Mouse (Mus musculus): Measurements from ENCODE around the gene Gpsm3. TPM values are rescaled to one million over a fixed set of nuclear protein-coding genes. Genes with fewer than 3 reads are reported as not detected.
A peak's percentile ranks its signal among the peaks of the same experiment; 100 is the strongest.

Gpsm3 gene
- polyA plus RNA-seq, 1 experiment from 2014 or later = 18.5 TPM

GRCm38 (mm10) chr17:34591029-34591993 lies 1.7 kb downstream of the Gpsm3 start, which contains the start of gene Pbx2:
TSS of gene Pbx2 (plus strand) at chr17:34591266.
- ATAC-seq (replicated peaks; ENCODE audit: extremely low read depth, insufficient read depth, low FRiP score) = no peak
- Histone ChIP-seq H3K4me2 (ENCODE audit: low read depth, low read length) (peak within 1 kb of the TSS; percentile 100), H3K36me3 (ENCODE audit: control insufficient read depth, insufficient read depth) (peaks cover 13% of the 10 kb centered on the region), H3K27ac (ENCODE audit: low read length) (peak within 1 kb of the TSS; percentile 88), H3K4me3 (ENCODE audit: low read length) (peak within 1 kb of the TSS; percentile 87), H3K9ac (ENCODE audit: low read length) (peak within 1 kb of the TSS; percentile 98), H3K27me3 (ENCODE audit: control insufficient read depth, insufficient read depth, low read length) (no peaks in the 10 kb centered on the region), H3K4me1 (ENCODE audit: control insufficient read depth, insufficient read depth, low read length) (peaks cover 48% of the 10 kb centered on the region), H3K9me3 (replicated peaks; ENCODE audit: control insufficient read depth, low read length) (no peaks in the 10 kb centered on the region)
- WGBS = 9% methylated on average over 21 of the region's 21 CpGs

- Histone ChIP-seq H3K4me2 (ENCODE audit: low read depth, low read length) (peak overlapping the region; percentile 100), H3K27ac (ENCODE audit: low read length) (peak overlapping the region; percentile 88), H3K27me3 (ENCODE audit: control insufficient read depth, insufficient read depth, low read length) (no peaks in the 10 kb centered on the region), H3K9ac (ENCODE audit: low read length) (peak overlapping the region; percentile 98), H3K9me3 (replicated peaks; ENCODE audit: control insufficient read depth, low read length) (no peaks in the 10 kb centered on the region), H3K4me1 (ENCODE audit: control insufficient read depth, insufficient read depth, low read length) (peaks cover 47% of the 10 kb centered on the region), H3K4me3 (ENCODE audit: low read length) (peak overlapping the region; percentile 87), H3K36me3 (ENCODE audit: control insufficient read depth, insufficient read depth) (peaks cover 13% of the 10 kb centered on the region)
- 0% methylated on average over 15 of the region's 35 CpGs for WGBS
- ATAC-seq (replicated peaks; ENCODE audit: extremely low read depth, insufficient read depth, low FRiP score) = peak; percentile 34
Measured at GRCm38 (mm10) chr17:34591994-34592375, 2.4 kb downstream of the Gpsm3 start.

GRCm38 (mm10) chr17:34592581-34593549 lies 3.3 kb downstream of the Gpsm3 start:
- Histone ChIP-seq H3K4me1 (ENCODE audit: control insufficient read depth, insufficient read depth, low read length) (peaks cover 54% of the 10 kb centered on the region), H3K9me3 (replicated peaks; ENCODE audit: control insufficient read depth, low read length) (no peaks in the 10 kb centered on the region), H3K4me2 (ENCODE audit: low read depth, low read length) (peak overlapping the region; percentile 100), H3K27ac (ENCODE audit: low read length) (peak overlapping the region; percentile 88), H3K4me3 (ENCODE audit: low read length) (peak overlapping the region; percentile 87), H3K27me3 (ENCODE audit: control insufficient read depth, insufficient read depth, low read length) (no peaks in the 10 kb centered on the region), H3K36me3 (ENCODE audit: control insufficient read depth, insufficient read depth) (peaks cover 13% of the 10 kb centered on the region), H3K9ac (ENCODE audit: low read length) (peak overlapping the region; percentile 98)
- WGBS = 2% methylated on average over 27 of the region's 32 CpGs
- ATAC-seq (replicated peaks; ENCODE audit: extremely low read depth, insufficient read depth, low FRiP score) = 0 out of 2 replicates have a peak, but pooled peaks have one; percentile 2

- H3K27ac ChIP-seq (ENCODE audit: low read length) = 0 out of 2 replicates have a peak overlapping the region, but pooled peaks have one; percentile 88
- peak overlapping the region; percentile 100 for H3K4me2 ChIP-seq (ENCODE audit: low read depth, low read length)
- H3K27me3 ChIP-seq (ENCODE audit: control insufficient read depth, insufficient read depth, low read length) = no peaks in the 10 kb centered on the region
- peaks cover 46% of the 10 kb centered on the region for H3K4me1 ChIP-seq (ENCODE audit: control insufficient read depth, insufficient read depth, low read length)
- ATAC-seq (replicated peaks; ENCODE audit: extremely low read depth, insufficient read depth, low FRiP score) = no peak
- peak overlapping the region; percentile 98 for H3K9ac ChIP-seq (ENCODE audit: low read length)
- peak overlapping the region; percentile 87 for H3K4me3 ChIP-seq (ENCODE audit: low read length)
- peaks cover 13% of the 10 kb centered on the region for H3K36me3 ChIP-seq (ENCODE audit: control insufficient read depth, insufficient read depth)
- no peaks in the 10 kb centered on the region for H3K9me3 ChIP-seq (replicated peaks; ENCODE audit: control insufficient read depth, low read length)
- WGBS = 56% methylated on average over 33 of the region's 34 CpGs
Measured at GRCm38 (mm10) chr17:34593752-34594525, 4.3 kb downstream of the Gpsm3 start.

GRCm38 (mm10) chr17:34596098-34596497 lies 6.5 kb downstream of the Gpsm3 start:
- Histone ChIP-seq H3K36me3 (ENCODE audit: control insufficient read depth, insufficient read depth) (peaks cover 17% of the 10 kb centered on the region), H3K9ac (ENCODE audit: low read length) (no peak overlapping the region), H3K4me3 (ENCODE audit: low read length) (no peak overlapping the region), H3K4me1 (ENCODE audit: control insufficient read depth, insufficient read depth, low read length) (peaks cover 33% of the 10 kb centered on the region), H3K27ac (ENCODE audit: low read length) (no peak overlapping the region), H3K27me3 (ENCODE audit: control insufficient read depth, insufficient read depth, low read length) (no peaks in the 10 kb centered on the region), H3K4me2 (ENCODE audit: low read depth, low read length) (no peak overlapping the region), H3K9me3 (replicated peaks; ENCODE audit: control insufficient read depth, low read length) (no peaks in the 10 kb centered on the region)
- 59% methylated on average over 8 of the region's 8 CpGs for WGBS
- no peak for ATAC-seq (replicated peaks; ENCODE audit: extremely low read depth, insufficient read depth, low FRiP score)

GRCm38 (mm10) chr17:34597566-34598095 lies 8.0 kb downstream of the Gpsm3 start, which contains the start of gene Ager:
TSS of gene Ager (plus strand) at chr17:34597862.
- Histone ChIP-seq H3K9ac (ENCODE audit: low read length) (peak within 1 kb of the TSS; percentile 39), H3K4me3 (ENCODE audit: low read length) (no peak within 1 kb of the TSS), H3K4me1 (ENCODE audit: control insufficient read depth, insufficient read depth, low read length) (peaks cover 35% of the 10 kb centered on the region), H3K9me3 (replicated peaks; ENCODE audit: control insufficient read depth, low read length) (no peaks in the 10 kb centered on the region), H3K27me3 (ENCODE audit: control insufficient read depth, insufficient read depth, low read length) (no peaks in the 10 kb centered on the region), H3K36me3 (ENCODE audit: control insufficient read depth, insufficient read depth) (peaks cover 19% of the 10 kb centered on the region), H3K4me2 (ENCODE audit: low read depth, low read length) (peak within 1 kb of the TSS; percentile 20; the same call in 1 of the 2 replicates), H3K27ac (ENCODE audit: low read length) (no peak within 1 kb of the TSS)
- ATAC-seq (replicated peaks; ENCODE audit: extremely low read depth, insufficient read depth, low FRiP score) = no peak
- WGBS = 10% methylated on average over 6 of the region's 6 CpGs

- no peak overlapping the region for H3K4me3 ChIP-seq (ENCODE audit: low read length)
- H3K36me3 ChIP-seq (ENCODE audit: control insufficient read depth, insufficient read depth) = peaks cover 14% of the 10 kb centered on the region
- peaks cover 31% of the 10 kb centered on the region for H3K4me1 ChIP-seq (ENCODE audit: control insufficient read depth, insufficient read depth, low read length)
- ATAC-seq (replicated peaks; ENCODE audit: extremely low read depth, insufficient read depth, low FRiP score) = no peak
- WGBS = 78% methylated on average over 9 of the region's 9 CpGs
- H3K27ac ChIP-seq (ENCODE audit: low read length) = no peak overlapping the region
- no peak overlapping the region for H3K9ac ChIP-seq (ENCODE audit: low read length)
- H3K4me2 ChIP-seq (ENCODE audit: low read depth, low read length) = no peak overlapping the region
- no peaks in the 10 kb centered on the region for H3K9me3 ChIP-seq (replicated peaks; ENCODE audit: control insufficient read depth, low read length)
- H3K27me3 ChIP-seq (ENCODE audit: control insufficient read depth, insufficient read depth, low read length) = no peaks in the 10 kb centered on the region
Measured at GRCm38 (mm10) chr17:34599891-34600290, 10.3 kb downstream of the Gpsm3 start.

GRCm38 (mm10) chr17:34601796-34602195 lies 12.2 kb downstream of the Gpsm3 start:
- H3K36me3 ChIP-seq (ENCODE audit: control insufficient read depth, insufficient read depth) = peaks cover 6% of the 10 kb centered on the region
- no peaks in the 10 kb centered on the region for H3K9me3 ChIP-seq (replicated peaks; ENCODE audit: control insufficient read depth, low read length)
- H3K4me1 ChIP-seq (ENCODE audit: control insufficient read depth, insufficient read depth, low read length) = peaks cover 35% of the 10 kb centered on the region
- no peak overlapping the region for H3K4me3 ChIP-seq (ENCODE audit: low read length)
- H3K27ac ChIP-seq (ENCODE audit: low read length) = no peak overlapping the region
- ATAC-seq (replicated peaks; ENCODE audit: extremely low read depth, insufficient read depth, low FRiP score) = no peak
- no peaks in the 10 kb centered on the region for H3K27me3 ChIP-seq (ENCODE audit: control insufficient read depth, insufficient read depth, low read length)
- H3K4me2 ChIP-seq (ENCODE audit: low read depth, low read length) = peak overlapping the region; percentile 96; the same call in 1 of the 2 replicates
- WGBS = 83% methylated on average over 12 of the region's 12 CpGs
- no peak overlapping the region for H3K9ac ChIP-seq (ENCODE audit: low read length)

Measured in heart, embryonic 16.5 days (tissue).